Mouse (Mus musculus): ENCODE measurements around the gene Myzap. TPM values are rescaled to one million over a fixed set of nuclear protein-coding genes. Genes with fewer than 3 reads are reported as not detected.
A peak's percentile ranks its signal among the peaks of the same experiment; 100 is the strongest.

The Myzap gene
- polyA plus RNA-seq (2012), result 0.03 TPM in 1 of 2 replicates, not detected in the other

- TF ChIP-seq TAL1 (IDR thresholded peaks at IDR 0.05; ENCODE audit: low read length) (no peak), GATA1 (IDR thresholded peaks at IDR 0.05; ENCODE audit: low read length) (no peak)
- peak within 1 kb of the TSS; percentile 60 for H3K4me3 ChIP-seq (replicated peaks)
- peaks cover 15% of the 10 kb centered on the region for H3K4me1 ChIP-seq (ENCODE audit: control insufficient read depth)
- peaks cover 39% of the 10 kb centered on the region for H3K27me3 ChIP-seq (ENCODE audit: control insufficient read depth)
- no peaks in the 10 kb centered on the region for H3K36me3 ChIP-seq (ENCODE audit: control insufficient read depth)
- no peaks in the 10 kb centered on the region for H3K9me3 ChIP-seq (ENCODE audit: control insufficient read depth, low read length)
These were observed at the start of gene Myzap for GRCm38 (mm10) chr9:71591938-71592548. Gene Myzap (minus strand): TSS chr9:71592360.

- H3K4me1 ChIP-seq (ENCODE audit: control insufficient read depth), result no peaks in the 10 kb centered on the region
- no peaks in the 10 kb centered on the region for H3K27me3 ChIP-seq (ENCODE audit: control insufficient read depth)
- H3K36me3 ChIP-seq (ENCODE audit: control insufficient read depth), result no peaks in the 10 kb centered on the region; the same call in 1 of the 2 replicates
- TF ChIP-seq TAL1 (IDR thresholded peaks at IDR 0.05; ENCODE audit: low read length) (no peak), GATA1 (IDR thresholded peaks at IDR 0.05; ENCODE audit: low read length) (no peak)
- H3K4me3 ChIP-seq (replicated peaks), result no peak overlapping the region
- H3K9me3 ChIP-seq (ENCODE audit: control insufficient read depth, low read length), result peaks cover 7% of the 10 kb centered on the region; the same call in 1 of the 2 replicates
These were observed 48.3 kb upstream of the Myzap start for GRCm38 (mm10) chr9:71640361-71640927.

- peaks cover 6% of the 10 kb centered on the region; the same call in 1 of the 2 replicates for H3K9me3 ChIP-seq (ENCODE audit: control insufficient read depth, low read length)
- H3K36me3 ChIP-seq (ENCODE audit: control insufficient read depth), result no peaks in the 10 kb centered on the region; the same call in 1 of the 2 replicates
- H3K27me3 ChIP-seq (ENCODE audit: control insufficient read depth), result no peaks in the 10 kb centered on the region
- no peak for TF ChIP-seq TAL1 (IDR thresholded peaks at IDR 0.05; ENCODE audit: low read length)
- TF ChIP-seq GATA1 (IDR thresholded peaks at IDR 0.05; ENCODE audit: low read length), result no peak
- no peak overlapping the region for H3K4me3 ChIP-seq (replicated peaks)
- H3K4me1 ChIP-seq (ENCODE audit: control insufficient read depth), result no peaks in the 10 kb centered on the region
These were observed 46.0 kb upstream of the Myzap start for GRCm38 (mm10) chr9:71638198-71638597.

GRCm38 (mm10) chr9:71636854-71637253 lies 44.7 kb upstream of the Myzap start:
- Histone ChIP-seq H3K27me3 (ENCODE audit: control insufficient read depth) (no peaks in the 10 kb centered on the region), H3K36me3 (ENCODE audit: control insufficient read depth) (no peaks in the 10 kb centered on the region), H3K4me3 (replicated peaks) (no peak overlapping the region), H3K9me3 (ENCODE audit: control insufficient read depth, low read length) (no peaks in the 10 kb centered on the region), H3K4me1 (ENCODE audit: control insufficient read depth) (no peaks in the 10 kb centered on the region)
- TF ChIP-seq TAL1 (IDR thresholded peaks at IDR 0.05; ENCODE audit: low read length) (no peak), GATA1 (IDR thresholded peaks at IDR 0.05; ENCODE audit: low read length) (no peak)

DNA sequence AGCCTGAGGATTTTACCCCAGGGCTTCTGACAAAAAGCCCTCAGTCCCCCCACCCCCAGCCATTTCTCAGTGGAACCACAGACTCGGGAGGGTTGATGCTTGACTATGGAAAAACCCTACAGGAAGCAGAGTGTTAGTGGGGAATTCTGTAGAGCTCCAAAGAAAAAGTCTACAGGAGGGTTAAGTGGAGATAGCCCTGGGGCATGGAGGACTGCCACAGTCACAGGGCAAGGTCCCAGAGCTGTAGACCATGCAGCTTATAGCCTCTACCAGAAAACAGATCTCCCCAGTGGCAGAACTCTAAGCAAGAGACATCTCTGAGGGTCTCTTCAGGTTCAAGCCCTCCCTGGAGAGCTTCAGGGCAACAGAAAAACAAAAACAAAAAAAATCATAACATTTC lies 43.5 kb upstream of the Myzap start:
- no peak for TF ChIP-seq TAL1 (IDR thresholded peaks at IDR 0.05; ENCODE audit: low read length)
- no peaks in the 10 kb centered on the region for H3K9me3 ChIP-seq (ENCODE audit: control insufficient read depth, low read length)
- no peak overlapping the region for H3K4me3 ChIP-seq (replicated peaks)
- no peaks in the 10 kb centered on the region; the same call in 1 of the 2 replicates for H3K36me3 ChIP-seq (ENCODE audit: control insufficient read depth)
- no peaks in the 10 kb centered on the region for H3K4me1 ChIP-seq (ENCODE audit: control insufficient read depth)
- H3K27me3 ChIP-seq (ENCODE audit: control insufficient read depth), result no peaks in the 10 kb centered on the region

GRCm38 (mm10) chr9:71634916-71635315 lies 42.8 kb upstream of the Myzap start:
- H3K4me3 ChIP-seq (replicated peaks), result no peak overlapping the region
- no peaks in the 10 kb centered on the region; the same call in 1 of the 2 replicates for H3K36me3 ChIP-seq (ENCODE audit: control insufficient read depth)
- no peaks in the 10 kb centered on the region for H3K9me3 ChIP-seq (ENCODE audit: control insufficient read depth, low read length)
- no peak for TF ChIP-seq GATA1 (IDR thresholded peaks at IDR 0.05; ENCODE audit: low read length)
- TF ChIP-seq TAL1 (IDR thresholded peaks at IDR 0.05; ENCODE audit: low read length), result no peak
- H3K27me3 ChIP-seq (ENCODE audit: control insufficient read depth), result no peaks in the 10 kb centered on the region
- no peaks in the 10 kb centered on the region for H3K4me1 ChIP-seq (ENCODE audit: control insufficient read depth)

DNA sequence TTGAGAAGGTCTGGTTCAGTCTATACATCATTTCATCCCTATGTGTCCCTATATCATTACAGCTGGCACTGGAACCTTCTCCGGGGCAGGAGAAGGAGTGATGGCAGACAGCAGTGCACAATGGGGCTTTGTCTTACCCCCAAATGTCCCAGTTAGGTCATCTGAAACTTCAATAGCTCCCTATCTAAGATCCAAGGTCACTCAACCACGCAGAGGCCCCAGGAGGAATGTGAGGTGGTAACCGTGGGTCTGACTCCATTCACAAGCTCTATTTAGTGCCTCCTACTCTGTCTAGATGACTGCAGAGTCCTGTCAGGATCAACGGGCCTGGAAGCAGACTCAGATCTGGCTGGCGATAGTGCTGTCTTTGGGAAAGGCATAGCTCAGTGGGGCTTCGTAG lies 36.8 kb upstream of the Myzap start:
- Histone ChIP-seq H3K9me3 (ENCODE audit: control insufficient read depth, low read length) (no peaks in the 10 kb centered on the region), H3K36me3 (ENCODE audit: control insufficient read depth) (no peaks in the 10 kb centered on the region; the same call in 1 of the 2 replicates), H3K27me3 (ENCODE audit: control insufficient read depth) (no peaks in the 10 kb centered on the region), H3K4me3 (replicated peaks) (no peak overlapping the region), H3K4me1 (ENCODE audit: control insufficient read depth) (no peaks in the 10 kb centered on the region; the same call in 1 of the 2 replicates)
- no peak for TF ChIP-seq GATA1 (IDR thresholded peaks at IDR 0.05; ENCODE audit: low read length)
- TF ChIP-seq TAL1 (IDR thresholded peaks at IDR 0.05; ENCODE audit: low read length), result no peak

DNA sequence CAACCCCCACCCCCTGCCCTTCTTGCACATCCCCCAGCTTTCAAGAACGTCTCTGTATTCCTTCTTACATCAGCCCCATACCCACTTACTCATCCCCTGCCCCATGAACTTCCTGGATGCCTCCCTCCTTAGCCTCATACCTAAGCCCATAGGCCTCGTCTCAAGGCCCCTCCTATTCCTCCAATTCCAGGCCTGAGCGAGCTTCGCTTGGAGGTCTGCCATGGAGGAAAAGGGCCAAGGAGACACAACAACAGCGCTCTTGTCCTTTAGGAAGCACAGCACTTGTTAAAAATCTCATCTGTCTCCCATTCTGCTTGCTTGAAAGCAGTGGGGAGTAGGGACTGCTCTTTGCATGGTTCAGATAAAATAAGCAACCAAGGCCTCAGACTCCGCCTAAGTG lies 36.1 kb upstream of the Myzap start:
- H3K27me3 ChIP-seq (ENCODE audit: control insufficient read depth), result no peaks in the 10 kb centered on the region
- no peaks in the 10 kb centered on the region; the same call in 1 of the 2 replicates for H3K4me1 ChIP-seq (ENCODE audit: control insufficient read depth)
- no peaks in the 10 kb centered on the region for H3K9me3 ChIP-seq (ENCODE audit: control insufficient read depth, low read length)
- H3K4me3 ChIP-seq (replicated peaks), result no peak overlapping the region
- TF ChIP-seq GATA1 (IDR thresholded peaks at IDR 0.05; ENCODE audit: low read length), result no peak
- no peak for TF ChIP-seq TAL1 (IDR thresholded peaks at IDR 0.05; ENCODE audit: low read length)
- no peaks in the 10 kb centered on the region; the same call in 1 of the 2 replicates for H3K36me3 ChIP-seq (ENCODE audit: control insufficient read depth)

DNA sequence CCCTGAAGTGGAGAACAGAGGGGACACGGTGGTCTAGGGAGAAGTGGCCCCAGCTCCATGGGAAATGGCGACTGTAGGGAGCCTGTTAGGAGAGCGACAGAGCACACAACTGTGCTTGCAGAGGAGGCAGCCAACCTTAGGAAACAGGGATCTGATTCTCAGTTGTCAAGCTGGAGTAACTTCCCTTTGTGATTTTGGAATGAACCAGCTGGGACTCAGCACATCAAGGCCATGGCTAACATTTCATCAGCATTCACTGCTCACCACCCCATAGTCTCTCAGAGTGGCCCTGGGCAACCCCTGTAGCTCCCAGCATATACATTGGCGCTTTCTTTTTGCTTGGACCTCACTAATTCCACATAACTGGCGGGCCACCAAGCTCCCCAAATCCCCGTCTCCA lies 33.8 kb upstream of the Myzap start:
- Histone ChIP-seq H3K4me3 (replicated peaks) (no peak overlapping the region), H3K27me3 (ENCODE audit: control insufficient read depth) (no peaks in the 10 kb centered on the region), H3K36me3 (ENCODE audit: control insufficient read depth) (no peaks in the 10 kb centered on the region; the same call in 1 of the 2 replicates), H3K4me1 (ENCODE audit: control insufficient read depth) (no peaks in the 10 kb centered on the region; the same call in 1 of the 2 replicates), H3K9me3 (ENCODE audit: control insufficient read depth, low read length) (no peaks in the 10 kb centered on the region)
- TF ChIP-seq TAL1 (IDR thresholded peaks at IDR 0.05; ENCODE audit: low read length), result no peak
- no peak for TF ChIP-seq GATA1 (IDR thresholded peaks at IDR 0.05; ENCODE audit: low read length)

All from erythroblast, embryonic 14.5 days (primary cell).